ENCODE assay signal across 19 mouse cellular contexts in the genomic region with DNA sequence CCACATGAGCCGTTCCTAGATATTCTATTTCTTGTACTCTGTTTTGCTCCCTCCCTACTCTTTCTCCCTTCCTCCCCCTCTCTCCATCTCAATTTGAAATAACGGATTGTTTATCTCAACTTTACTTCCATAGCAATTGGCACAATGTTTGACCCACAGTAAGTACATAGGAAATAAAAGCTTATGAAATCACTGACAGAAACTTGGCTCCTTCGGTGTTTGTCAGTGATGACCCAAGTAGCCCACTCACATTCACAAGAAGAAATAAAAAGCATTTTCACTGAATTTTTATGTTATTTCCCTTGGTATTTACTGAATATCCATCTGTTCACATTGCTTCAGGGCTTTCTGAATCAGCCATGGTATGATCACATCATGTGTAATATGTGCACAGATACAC.
A peak's percentile ranks its signal among the peaks of the same experiment; 100 is the strongest.
DNase-seq lines count a peak whose midpoint lies in the region; ATAC-seq and TF ChIP-seq lines count a peak whose summit lies in the region.
"Had no signal": no experiment of that assay in that cellular context is flagged by ENCODE, and none has a peak within 500 bp of the region (broad histone marks: within the 10 kb centered on the region; RNA-seq: fewer than 3 reads in every experiment).

No protein-coding gene starts in this region.

- H3K9me3 ChIP-seq in kidney, postnatal 0 days (replicated peaks; ENCODE audit: low read length): no peaks in the 10 kb centered on the region
- no peaks in the 10 kb centered on the region for H3K9me3 ChIP-seq in lung, embryonic 16.5 days (ENCODE audit: control insufficient read depth, low read length)
- H3K9me3 ChIP-seq in midbrain, embryonic 10.5 days (replicated peaks): no peaks in the 10 kb centered on the region
- H3K9me3 ChIP-seq: forebrain, embryonic 15.5 days; hindbrain, embryonic 12.5 days; hindbrain, embryonic 15.5 days had no signal

- H3K27ac ChIP-seq in kidney, postnatal 0 days: no peak overlapping the region
- H3K27ac ChIP-seq in lung, embryonic 16.5 days (ENCODE audit: low read length): no peak overlapping the region
- no peak overlapping the region for H3K27ac ChIP-seq in midbrain, embryonic 10.5 days (replicated peaks)
- H3K27ac ChIP-seq: forebrain, embryonic 15.5 days; hindbrain, embryonic 12.5 days; hindbrain, embryonic 15.5 days had no signal

- H3K4me3 ChIP-seq in kidney, postnatal 0 days (replicated peaks; ENCODE audit: low read depth, low read length): no peak overlapping the region
- no peak overlapping the region for H3K4me3 ChIP-seq in lung, embryonic 16.5 days (ENCODE audit: low read length)
- H3K4me3 ChIP-seq in midbrain, embryonic 10.5 days: no peak overlapping the region
- H3K4me3 ChIP-seq: forebrain, embryonic 15.5 days; hindbrain, embryonic 12.5 days; hindbrain, embryonic 15.5 days had no signal

- no peaks in the 10 kb centered on the region for H3K4me1 ChIP-seq in kidney, postnatal 0 days (replicated peaks; ENCODE audit: insufficient read depth, low read length)
- 0 out of 2 replicates have a peak, but pooled peaks cover 2% of the 10 kb centered on the region for H3K4me1 ChIP-seq in lung, embryonic 16.5 days (replicated peaks; ENCODE audit: control insufficient read depth, insufficient read depth, low read length)
- H3K4me1 ChIP-seq in midbrain, embryonic 10.5 days: no peaks in the 10 kb centered on the region
- H3K4me1 ChIP-seq: forebrain, embryonic 15.5 days; hindbrain, embryonic 12.5 days; hindbrain, embryonic 15.5 days had no signal

- 65% methylated on average over 3 of the region's 3 CpGs for WGBS in kidney, postnatal 0 days
- 57% methylated on average over 3 of the region's 3 CpGs for WGBS in lung, embryonic 16.5 days
- 87% methylated on average over 3 of the region's 3 CpGs for WGBS in midbrain, embryonic 10.5 days

- TF ChIP-seq CTCF in kidney, postnatal 0 days (IDR thresholded peaks at IDR 0.05; ENCODE audit: low read depth): no peak

- no peak overlapping the region for H3K4me2 ChIP-seq in kidney, postnatal 0 days (ENCODE audit: low read length)
- no peak overlapping the region for H3K4me2 ChIP-seq in lung, embryonic 16.5 days (ENCODE audit: low read depth, low read length)
- H3K4me2 ChIP-seq: forebrain, embryonic 15.5 days; heart, embryonic 11.5 days; hindbrain, embryonic 12.5 days; hindbrain, embryonic 15.5 days had no signal

- H3K36me3 ChIP-seq in kidney, postnatal 0 days (ENCODE audit: insufficient read depth, low read length): no peaks in the 10 kb centered on the region
- no peaks in the 10 kb centered on the region for H3K36me3 ChIP-seq in lung, embryonic 16.5 days (ENCODE audit: control insufficient read depth, insufficient read depth, low read length)
- H3K36me3 ChIP-seq in midbrain, embryonic 10.5 days: no peaks in the 10 kb centered on the region
- H3K36me3 ChIP-seq: forebrain, embryonic 15.5 days; hindbrain, embryonic 12.5 days; hindbrain, embryonic 15.5 days had no signal

- no peaks in the 10 kb centered on the region for H3K27me3 ChIP-seq in kidney, postnatal 0 days (ENCODE audit: insufficient read depth, low read length)
- no peaks in the 10 kb centered on the region for H3K27me3 ChIP-seq in lung, embryonic 16.5 days (ENCODE audit: control insufficient read depth, insufficient read depth, low read depth, low read length)
- no peaks in the 10 kb centered on the region for H3K27me3 ChIP-seq in midbrain, embryonic 10.5 days (ENCODE audit: low read depth, poor library complexity, severe bottlenecking)
- H3K27me3 ChIP-seq: forebrain, embryonic 15.5 days; hindbrain, embryonic 12.5 days; hindbrain, embryonic 15.5 days had no signal

- peak; percentile 48 for DNase-seq in kidney, postnatal 0 days (ENCODE audit: low spot score)
- no peak for DNase-seq in kidney, postnatal 25 days
- no peak for DNase-seq in lung, postnatal 25 days (ENCODE audit: low spot score)
- peak; percentile 17 for DNase-seq in 3T3-L1 (ENCODE audit: low read depth, low spot score)
- DNase-seq in fibroblast of lung, adult 2 months (ENCODE audit: low read depth): peak; percentile 11
- DNase-seq in midbrain, embryonic 10.5 days (ENCODE audit: low spot score): no peak
- DNase-seq: adrenal gland, adult 8-10 months; adrenal gland, postnatal 25 days; cerebellum, adult 11-12 months; cerebellum, adult 9-10 months; cerebellum, postnatal 14 days; gastrocnemius, postnatal 14 days; heart, adult 11 months had no signal

- no peak overlapping the region for H3K9ac ChIP-seq in kidney, postnatal 0 days (ENCODE audit: low read depth, low read length)
- no peak overlapping the region for H3K9ac ChIP-seq in lung, embryonic 16.5 days (ENCODE audit: low read length)
- H3K9ac ChIP-seq: forebrain, embryonic 15.5 days; hindbrain, embryonic 12.5 days; hindbrain, embryonic 15.5 days had no signal

- ATAC-seq in kidney, postnatal 0 days (replicated peaks; ENCODE audit: low FRiP score, low read depth): no peak
- ATAC-seq in lung, embryonic 16.5 days (ENCODE audit: low read depth): peak; percentile 47; the same call in 1 of the 2 replicates
- ATAC-seq: CD4-positive, CD25-positive, alpha-beta regulatory T cell, adult 4 months; forebrain, embryonic 15.5 days had no signal

Comparison
In these comparisons a context has a peak if more than half of its experiments do, and no peak if none do; other contexts are left out.
1. DNase-seq: peak in kidney, postnatal 0 days (single experiment), 3T3-L1 (single experiment) and fibroblast of lung, adult 2 months (single experiment); none in kidney, postnatal 25 days (0 of 2), lung, postnatal 25 days (single experiment) and midbrain, embryonic 10.5 days (single experiment).